Mouse (Mus musculus) gonadal fat pad, adult 2 months (tissue): ENCODE results near the gene Bcl7a. TPM values are rescaled to one million over a fixed set of nuclear protein-coding genes. Genes with fewer than 3 reads are reported as not detected.

ENCODE experiments used
- DNase-seq: peaks from one replicate; pipeline ENCODE4 v3.0.0-alpha.2; 2012; ENCODE audit warnings: low read depth
- polyA plus RNA-seq: library from polyadenylated mRNA; depleted of rRNA; stranded (reverse); fragments of >200 nt; gene quantifications from 2 replicates; pipeline ENCODE4 v1.2.3, GENCODE M21; 2012

The Bcl7a gene
- polyA plus RNA-seq, 1 experiment = 10.2 TPM

DNA sequence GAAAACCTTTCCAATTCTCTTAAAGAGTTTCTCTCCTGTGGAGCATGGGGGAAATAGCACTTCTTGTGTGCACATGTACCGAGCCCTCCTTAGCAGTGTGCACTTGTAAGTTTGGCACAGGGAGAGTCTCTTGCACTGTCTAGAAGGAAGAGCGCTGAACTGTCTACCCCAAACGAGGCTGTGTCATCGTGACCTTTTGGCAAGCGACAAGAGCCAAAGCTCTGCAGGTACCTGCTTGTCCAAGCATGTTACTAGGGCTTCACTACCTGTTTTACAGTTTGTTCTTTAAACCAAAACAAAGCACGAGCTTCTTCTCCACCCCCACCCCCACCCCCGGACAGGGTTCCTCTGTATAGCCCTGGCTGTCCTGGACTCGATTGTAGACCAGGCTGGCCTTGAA lies 15.9 kb upstream of the Bcl7a start:
- no peak for DNase-seq

DNA sequence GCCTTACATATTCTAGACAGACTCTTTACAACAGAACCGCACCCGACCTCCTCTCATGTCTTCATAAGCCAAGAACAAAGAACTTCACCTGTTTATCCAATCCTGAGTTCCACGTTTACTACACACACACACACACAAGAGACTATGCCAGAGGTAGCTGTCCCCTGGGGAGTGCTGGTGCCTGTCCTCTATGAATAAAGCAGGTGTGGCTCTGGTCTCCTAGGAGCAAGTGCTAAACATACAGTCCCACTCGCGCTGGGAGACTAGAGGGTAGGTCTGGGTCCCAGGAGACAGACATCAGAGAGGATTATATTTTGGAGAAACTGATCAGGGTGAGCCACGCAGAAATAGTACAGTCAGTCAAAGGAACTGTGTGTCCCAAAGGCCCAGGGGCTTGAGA lies 10.1 kb upstream of the Bcl7a start:
- no peak for DNase-seq

DNA sequence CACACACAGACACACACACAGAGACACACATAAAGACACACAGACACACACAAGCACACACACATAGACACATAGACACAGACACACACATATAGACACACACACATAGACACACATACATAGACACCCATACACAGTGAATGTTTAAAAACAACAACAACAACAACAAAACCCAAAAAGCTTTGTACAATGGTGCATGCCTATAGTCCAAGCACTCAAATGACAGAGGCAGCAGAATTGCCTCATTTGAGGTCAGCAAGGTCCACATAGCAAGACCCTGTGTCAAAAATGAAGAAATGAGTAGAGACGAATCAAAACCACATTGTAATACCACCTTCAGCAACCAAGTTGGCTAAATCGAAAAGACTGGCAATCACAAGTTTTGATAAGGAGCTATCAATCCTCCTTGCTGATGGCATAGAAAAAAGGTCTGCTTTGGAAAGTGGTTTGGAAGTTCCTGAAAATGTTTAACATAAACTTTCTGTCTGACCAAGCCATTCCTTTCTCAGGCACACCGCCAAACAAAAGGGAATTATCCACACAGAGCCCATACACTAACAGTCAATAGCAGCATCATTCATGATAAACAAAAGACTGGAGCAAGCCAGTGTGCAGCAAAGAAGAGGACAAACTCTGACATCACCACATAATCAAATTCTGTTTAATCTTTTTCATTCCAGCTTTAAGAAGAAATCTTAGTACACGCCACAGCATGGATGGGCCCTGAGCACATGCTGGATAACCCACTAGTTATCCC lies 7.3 kb upstream of the Bcl7a start:
- no peak for DNase-seq

- DNase-seq = no peak
Measured at GRCm38 (mm10) chr5:123338463-123338862, 5.2 kb upstream of the Bcl7a start.

DNA sequence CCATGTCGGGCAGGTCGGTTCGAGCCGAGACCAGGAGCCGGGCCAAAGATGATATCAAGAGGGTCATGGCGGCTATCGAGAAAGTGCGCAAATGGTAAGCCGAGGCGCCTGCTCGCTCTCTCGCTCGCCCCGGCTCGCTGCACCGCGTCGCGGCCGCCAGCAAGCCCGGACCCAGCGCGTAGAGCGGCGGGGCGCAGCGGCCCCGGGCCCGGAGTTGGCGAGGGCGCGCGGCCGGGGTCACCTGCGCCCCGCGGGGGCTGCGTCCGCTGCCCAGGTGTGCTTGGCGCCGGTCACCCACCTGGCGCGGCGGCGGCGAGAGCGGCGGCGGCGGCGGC lies 961 bp downstream of the Bcl7a start:
- DNase-seq = no peak

DNA sequence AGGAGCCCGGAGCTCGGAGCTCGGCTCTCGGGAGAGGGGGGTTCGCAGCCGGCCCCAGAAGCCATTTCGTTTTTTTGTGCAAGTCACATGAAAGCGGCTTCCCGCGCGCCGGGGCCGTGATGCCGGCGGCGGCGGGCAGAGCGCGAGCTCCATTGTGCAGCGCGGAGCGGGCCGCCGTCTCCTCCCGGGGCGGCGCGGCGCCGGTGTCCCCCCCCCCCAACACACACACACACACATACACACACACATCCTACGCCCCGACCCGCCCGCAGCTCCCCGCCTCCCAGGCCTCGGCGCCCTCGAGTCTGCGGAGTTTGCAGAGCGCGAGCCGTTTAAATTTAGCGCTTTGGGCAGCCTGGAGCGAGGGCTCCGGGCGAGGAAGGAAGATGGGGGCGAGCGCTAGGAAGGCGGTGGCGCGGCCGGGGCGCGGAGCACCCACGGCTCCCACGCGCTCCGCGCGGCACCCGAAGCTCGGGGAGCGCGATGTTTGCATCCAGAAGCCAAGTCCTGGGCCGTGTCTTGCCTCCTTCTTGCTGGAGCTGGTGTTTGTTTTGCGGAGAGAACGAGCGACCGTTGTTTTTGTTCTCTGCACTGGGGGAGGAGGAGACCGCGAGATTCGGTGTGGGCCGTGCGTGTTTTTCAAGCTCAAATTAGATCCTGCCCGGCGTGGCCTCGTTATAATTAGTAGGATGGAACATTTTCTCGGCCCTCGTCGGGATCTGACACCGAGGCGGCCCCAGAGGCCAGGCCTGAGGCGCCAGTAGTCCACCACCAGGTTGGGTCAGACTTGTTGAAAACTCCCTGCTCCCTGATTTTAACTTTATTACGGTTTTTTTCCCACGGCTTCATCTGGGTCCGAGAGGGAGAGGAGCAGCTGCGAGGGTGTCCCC lies 1.6 kb downstream of the Bcl7a start:
- DNase-seq = no peak

GRCm38 (mm10) chr5:123345853-123346654 lies 2.4 kb downstream of the Bcl7a start:
- no peak for DNase-seq

DNA sequence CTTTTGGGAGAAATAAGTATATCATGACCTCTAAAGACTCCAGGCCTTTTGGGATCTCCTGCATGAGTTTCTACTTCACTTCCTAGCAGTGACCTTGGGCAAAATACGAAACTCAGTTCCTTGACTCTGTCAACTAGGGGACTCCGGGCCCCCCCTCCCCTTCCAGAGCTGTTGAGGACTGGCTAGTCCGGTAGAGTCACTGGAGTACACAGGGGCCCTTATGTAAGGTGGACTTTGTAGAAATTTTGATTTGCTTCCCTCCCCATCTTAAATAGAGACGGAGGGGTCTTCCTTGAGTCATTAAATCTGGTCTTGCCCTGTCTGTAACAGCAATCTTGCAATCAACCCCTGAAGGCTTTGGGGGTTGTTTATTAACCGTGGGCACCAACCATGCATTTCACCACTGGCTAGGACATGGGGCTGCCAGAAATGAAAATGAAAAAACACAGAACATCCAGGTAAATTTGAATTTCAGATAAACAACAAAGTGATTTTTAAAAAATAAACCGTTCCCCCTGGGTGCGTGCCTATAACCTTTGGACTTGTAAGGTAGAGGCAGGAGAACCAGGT lies 3.2 kb downstream of the Bcl7a start:
- DNase-seq = no peak

DNA sequence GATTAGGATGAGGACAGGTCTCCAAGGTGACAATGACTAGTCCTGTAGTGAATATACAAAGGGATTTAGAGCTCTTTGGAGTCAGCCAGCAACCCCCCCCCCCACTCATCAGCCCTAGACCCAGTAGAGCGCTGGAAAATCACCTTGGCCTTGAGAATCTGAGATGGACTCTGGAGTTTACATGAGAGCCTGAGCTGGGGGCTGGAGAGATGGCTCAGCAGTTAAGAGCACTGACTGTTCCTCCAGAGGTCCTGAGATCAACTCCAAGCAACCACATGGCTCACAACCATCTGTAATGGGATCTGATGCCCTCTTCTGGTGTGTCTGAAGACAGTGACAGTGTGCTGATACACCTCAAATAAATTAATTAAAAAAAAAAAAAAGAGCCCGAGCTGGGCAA lies 4.4 kb downstream of the Bcl7a start:
- DNase-seq = no peak

GRCm38 (mm10) chr5:123350386-123350785 lies 6.8 kb downstream of the Bcl7a start:
- no peak for DNase-seq

DNA sequence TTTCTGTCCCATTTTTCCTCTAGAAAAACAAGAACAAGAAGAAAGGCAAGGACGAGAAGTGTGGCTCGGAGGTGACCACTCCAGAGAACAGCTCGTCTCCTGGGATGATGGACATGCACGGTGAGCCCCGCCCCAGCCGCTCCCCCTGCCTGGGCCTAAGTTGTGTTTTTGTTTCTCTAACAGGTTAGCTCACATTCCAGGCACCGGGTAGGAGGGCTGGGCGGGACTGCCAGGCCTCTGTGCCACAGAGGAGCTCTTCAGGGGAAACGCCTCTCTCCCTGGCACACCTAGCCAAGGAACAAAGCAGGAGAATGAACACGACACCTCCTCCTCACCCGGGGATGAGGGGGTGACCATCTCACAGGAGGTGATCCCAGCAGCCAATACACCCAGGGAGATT lies 12.3 kb downstream of the Bcl7a start:
- DNase-seq = no peak

DNA sequence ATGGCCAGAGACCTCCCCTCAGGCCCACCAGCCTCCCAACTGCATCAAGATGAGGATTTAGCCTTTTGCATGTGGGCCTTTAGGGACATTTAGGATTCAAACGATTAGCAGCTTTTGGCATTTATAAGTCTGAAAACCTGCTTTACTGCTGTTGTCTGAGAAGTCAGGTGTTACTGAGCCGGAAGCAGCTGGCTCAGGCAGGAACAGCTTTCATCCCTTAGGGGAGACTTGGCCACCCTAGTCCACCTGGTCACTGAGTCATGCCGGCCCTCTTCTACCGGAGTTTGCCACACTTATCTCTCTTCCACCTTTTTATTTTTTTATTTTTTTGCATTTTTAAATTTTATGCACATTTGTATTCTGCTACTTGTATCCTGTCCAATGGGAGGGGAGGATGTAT lies 13.6 kb downstream of the Bcl7a start:
- DNase-seq = no peak

DNA sequence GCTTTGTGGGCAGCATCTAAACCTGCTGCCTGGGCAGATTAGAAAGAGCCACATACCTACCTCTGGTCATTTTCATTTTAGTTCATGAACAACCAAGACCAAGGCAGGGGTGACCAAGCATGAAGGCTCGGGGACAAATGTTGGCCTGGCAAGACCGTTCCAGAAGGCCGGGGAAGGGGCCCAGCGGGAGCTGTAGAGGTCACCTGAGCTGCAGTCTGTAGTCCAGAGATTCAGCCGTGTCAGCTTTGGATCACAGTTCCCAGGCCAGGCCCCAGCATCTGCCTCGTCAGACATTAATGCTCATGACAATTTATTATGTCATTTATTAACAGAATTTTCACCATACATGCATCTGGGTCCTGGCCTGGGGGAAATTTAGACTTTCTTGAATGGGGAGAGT lies 15.8 kb downstream of the Bcl7a start:
- DNase-seq = no peak

GRCm38 (mm10) chr5:123362911-123363310 lies 19.3 kb downstream of the Bcl7a start:
- no peak for DNase-seq

- DNase-seq = no peak
Measured at GRCm38 (mm10) chr5:123364302-123364971, 20.8 kb downstream of the Bcl7a start.

- DNase-seq = no peak
Measured at GRCm38 (mm10) chr5:123368869-123369488, 25.3 kb downstream of the Bcl7a start.

- no peak for DNase-seq
Measured at GRCm38 (mm10) chr5:123370049-123370448, 26.4 kb downstream of the Bcl7a start.

DNA sequence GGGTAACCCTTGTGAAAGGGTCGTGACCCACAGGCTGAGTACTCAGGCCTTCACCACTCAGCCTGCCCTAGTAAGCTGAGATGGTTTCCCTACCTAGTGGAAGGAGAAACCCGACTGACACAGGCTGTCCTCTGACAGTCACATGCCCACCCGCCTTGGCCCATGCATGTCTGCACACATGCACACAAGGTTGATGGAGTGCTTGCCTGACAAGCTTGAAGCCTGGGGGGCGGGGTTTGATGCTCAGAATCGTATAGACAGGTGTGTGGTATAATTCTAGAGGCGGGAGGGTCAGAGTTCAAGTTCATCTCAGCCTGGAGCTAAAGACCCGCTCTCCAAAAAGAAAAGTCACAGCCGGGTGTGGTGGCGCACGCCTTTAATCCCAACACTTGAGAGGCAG lies 31.6 kb downstream of the Bcl7a start:
- DNase-seq = no peak

DNA sequence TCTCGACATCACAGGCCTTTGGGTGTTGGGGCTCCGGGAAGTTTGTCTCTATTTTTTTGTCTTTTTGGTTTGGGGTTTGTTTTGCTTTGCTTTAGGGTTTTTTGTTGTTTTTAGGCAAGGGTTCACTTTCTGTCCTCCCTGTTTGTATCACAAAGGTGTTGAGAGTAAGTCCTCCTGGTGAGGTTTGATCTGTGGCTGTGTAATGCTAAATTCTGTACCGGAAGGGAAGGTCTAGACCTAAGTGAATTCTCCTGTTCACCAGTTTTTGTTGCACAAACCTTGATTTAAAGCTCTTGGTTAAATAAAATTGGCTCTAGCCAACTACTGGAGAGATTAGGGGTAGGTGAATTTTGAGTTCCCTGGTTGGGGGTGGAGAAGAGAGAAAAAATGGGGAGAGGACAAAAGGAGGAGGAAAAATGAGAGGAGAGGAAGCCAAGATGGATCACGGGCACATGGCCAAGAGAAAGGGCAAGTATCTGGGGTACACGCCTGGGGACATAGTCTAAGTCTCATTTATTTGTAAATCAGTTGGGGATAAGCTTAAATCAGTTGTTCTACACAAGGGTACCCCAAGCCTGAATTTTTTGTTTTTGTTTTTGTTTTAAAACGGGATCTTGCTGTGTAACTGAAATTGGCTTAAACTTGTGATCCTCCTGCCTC lies 32.3 kb downstream of the Bcl7a start:
- no peak for DNase-seq

DNA sequence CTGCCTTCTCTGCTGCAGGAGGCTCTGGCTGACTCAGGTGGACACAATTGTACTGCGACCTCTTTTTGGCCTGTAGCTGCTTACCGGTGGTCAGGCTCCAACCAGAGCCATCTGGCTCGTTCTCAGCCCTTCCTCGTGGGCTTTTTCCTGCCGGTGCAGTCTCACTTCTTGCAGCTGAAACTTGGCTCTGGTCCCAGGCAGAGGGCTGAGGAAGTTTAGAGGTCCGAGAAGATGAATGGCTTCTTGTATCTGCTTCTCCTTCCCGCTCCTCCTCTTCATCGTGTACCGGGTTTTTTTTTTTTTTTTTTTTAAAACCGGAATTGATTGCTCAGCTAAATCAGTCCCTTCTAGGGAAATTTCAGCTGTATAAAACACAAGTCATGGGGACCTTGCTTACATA lies 32.9 kb downstream of the Bcl7a start:
- DNase-seq = no peak
